Mouse (Mus musculus): ENCODE measurements around the gene Prl3a1. TPM values are rescaled to one million over a fixed set of nuclear protein-coding genes. Genes with fewer than 3 reads are reported as not detected.

The Prl3a1 gene
- total and polyA plus RNA-seq, 3 experiments: not detected

DNA sequence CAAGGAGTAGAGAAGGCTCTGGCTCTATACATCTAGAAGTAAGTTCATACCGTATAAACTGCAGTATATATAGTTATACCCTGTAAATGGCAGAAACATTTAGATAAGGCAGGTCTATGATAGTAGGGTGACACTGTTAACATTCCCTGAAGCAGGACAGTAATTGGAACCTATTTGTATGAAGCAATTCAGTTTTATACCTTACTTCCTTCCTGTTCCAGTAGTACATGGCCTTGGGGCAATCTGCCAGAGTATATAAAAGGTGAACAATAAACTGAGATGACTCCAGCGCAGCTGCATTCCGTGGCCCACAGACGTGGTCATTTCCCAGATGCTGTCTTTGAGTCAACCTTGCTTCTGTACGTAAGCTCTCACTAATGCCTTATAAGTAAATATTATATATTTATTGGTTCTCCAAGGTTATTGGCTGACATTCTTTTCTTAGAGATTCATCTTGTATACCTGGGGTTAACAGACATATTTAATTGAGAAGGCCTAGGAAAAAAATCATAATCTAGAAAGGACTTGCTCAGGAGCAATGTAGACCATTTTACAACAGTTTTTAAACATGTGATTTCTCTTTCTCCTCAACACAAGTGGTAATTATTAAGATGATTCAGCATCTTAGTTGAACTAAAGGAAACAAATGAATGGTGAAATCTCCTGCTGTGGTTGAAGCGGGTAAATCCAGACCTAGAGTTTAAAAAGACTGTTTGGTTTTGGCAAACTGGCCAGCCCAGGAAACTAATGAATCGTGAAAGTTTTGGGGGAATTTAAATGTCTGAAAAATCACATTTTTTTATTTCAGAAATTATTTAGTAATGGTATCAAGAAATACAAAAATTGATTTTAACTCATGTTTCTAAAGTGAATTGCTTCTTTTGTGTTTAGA lies 53.3 kb downstream of the Prl3a1 start, which contains the start of gene Prl6a1:
Gene Prl6a1 (plus strand): TSS at position 294 of the 892 bp plus-strand sequence.
- no peaks in the 10 kb centered on the region for H3K36me3 ChIP-seq (ENCODE audit: control insufficient read depth in 1 of 2, insufficient read depth in 2 of 2, low read length in 2 of 2)
- no peaks in the 10 kb centered on the region for H3K27me3 ChIP-seq (ENCODE audit: control insufficient read depth in 1 of 2, insufficient read depth in 2 of 2, low read length in 2 of 2)
- no peak for DNase-seq (ENCODE audit: low read depth, low spot score)
- no peak within 1 kb of the TSS for H3K9ac ChIP-seq (ENCODE audit: control insufficient read depth, low read depth, low read length, poor library complexity, severe bottlenecking)
- H3K4me3 ChIP-seq (ENCODE audit: control insufficient read depth in 1 of 2, insufficient read depth in 1 of 2, low read depth in 2 of 2, low read length in 2 of 2): no peak within 1 kb of the TSS
- no peaks in the 10 kb centered on the region for H3K9me3 ChIP-seq (replicated peaks; ENCODE audit: insufficient read depth, low read length)
- no peaks in the 10 kb centered on the region for H3K79me2 ChIP-seq (ENCODE audit: control insufficient read depth, insufficient read depth, low read length, poor library complexity)
- TF ChIP-seq EP300 (IDR thresholded peaks at IDR 0.05; ENCODE audit: low read depth in 1 of 2, low read length in 2 of 2): no peak
- no peak for TF ChIP-seq TBP (IDR thresholded peaks at IDR 0.05; ENCODE audit: low read depth, low read length)
- no peak for TF ChIP-seq RAD21 (IDR thresholded peaks at IDR 0.05; ENCODE audit: low read depth, low read length)
- no peak for TF ChIP-seq CTCF (IDR thresholded peaks at IDR 0.05 in 2 of 3, conservative IDR thresholded peaks at IDR 0.05 in 1 of 3; ENCODE audit: control insufficient read depth in 1 of 3, insufficient read depth in 1 of 3, low read depth in 2 of 3, low read length in 3 of 3, poor library complexity in 1 of 3, severe bottlenecking in 1 of 3)
- TF ChIP-seq TCF12 (IDR thresholded peaks at IDR 0.05; ENCODE audit: low read depth, low read length): no peak
- TF ChIP-seq MEF2A (IDR thresholded peaks at IDR 0.05; ENCODE audit: extremely low read depth, insufficient replicate concordance, low read depth, low read length, poor library complexity, severe bottlenecking): no peak
- no peak for TF ChIP-seq MAZ (IDR thresholded peaks at IDR 0.05; ENCODE audit: low read depth, low read length)
- TF ChIP-seq JUND (IDR thresholded peaks at IDR 0.05; ENCODE audit: low read depth, low read length): no peak
- TF ChIP-seq USF2 (IDR thresholded peaks at IDR 0.05; ENCODE audit: borderline replicate concordance in 1 of 2, insufficient read depth in 1 of 2, low read depth in 1 of 2, low read length in 2 of 2): no peak
- TF ChIP-seq TAL1 (IDR thresholded peaks at IDR 0.05; ENCODE audit: low read length): no peak
- TF ChIP-seq KAT2A (conservative IDR thresholded peaks at IDR 0.05; ENCODE audit: low read depth, low read length): no peak
- no peak for TF ChIP-seq MAFK (IDR thresholded peaks at IDR 0.05; ENCODE audit: borderline replicate concordance, low read depth, low read length)
- no peak for TF ChIP-seq ZNF384 (IDR thresholded peaks at IDR 0.05; ENCODE audit: low read depth, low read length)
- TF ChIP-seq HCFC1 (IDR thresholded peaks at IDR 0.05; ENCODE audit: low read depth, low read length): no peak
- no peak for TF ChIP-seq SMC3 (IDR thresholded peaks at IDR 0.05; ENCODE audit: low read depth, low read length)
- TF ChIP-seq ZMIZ1 (IDR thresholded peaks at IDR 0.05; ENCODE audit: low read depth, low read length): no peak
- no peak for TF ChIP-seq RCOR1 (IDR thresholded peaks at IDR 0.05; ENCODE audit: low read depth, low read length)
- TF ChIP-seq GATA1 (IDR thresholded peaks at IDR 0.05; ENCODE audit: low read depth, low read length): no peak
- no peak within 1 kb of the TSS for H3K27ac ChIP-seq (ENCODE audit: control insufficient read depth, low read depth, low read length)
- H3K4me1 ChIP-seq (ENCODE audit: control insufficient read depth in 1 of 2, insufficient read depth in 2 of 2, low read length in 2 of 2): no peaks in the 10 kb centered on the region

Other genes with a start within 250 kb of the Prl3a1 start
- gene Prl, start 201.9 kb upstream of the Prl3a1 start, total RNA-seq (2012; rRNA removed): not detected in 2 replicates
- not detected for gene Prl, start 201.9 kb upstream of the Prl3a1 start, polyA plus RNA-seq (2012; ENCODE audit: insufficient read depth in 1 of 2, insufficient read length in 2 of 2, low read depth in 1 of 2, low replicate concordance in 2 of 2, missing spikeins in 1 of 2)
- not detected in 2 replicates for gene Prl3d1, start 165.2 kb upstream of the Prl3a1 start, total RNA-seq (2012; rRNA removed)
- not detected for gene Prl3d1, start 165.2 kb upstream of the Prl3a1 start, polyA plus RNA-seq (2012; ENCODE audit: insufficient read depth in 1 of 2, insufficient read length in 2 of 2, low read depth in 1 of 2, low replicate concordance in 2 of 2, missing spikeins in 1 of 2)
- not detected in 2 replicates for gene Prl3d2, start 137.7 kb upstream of the Prl3a1 start, total RNA-seq (2012; rRNA removed)
- not detected for gene Prl3d2, start 137.7 kb upstream of the Prl3a1 start, polyA plus RNA-seq (2012; ENCODE audit: insufficient read depth in 1 of 2, insufficient read length in 2 of 2, low read depth in 1 of 2, low replicate concordance in 2 of 2, missing spikeins in 1 of 2)
- not detected in 2 replicates for gene Prl3d3, start 102.6 kb upstream of the Prl3a1 start, total RNA-seq (2012; rRNA removed)
- gene Prl3d3, start 102.6 kb upstream of the Prl3a1 start, polyA plus RNA-seq (2012; ENCODE audit: insufficient read depth in 1 of 2, insufficient read length in 2 of 2, low read depth in 1 of 2, low replicate concordance in 2 of 2, missing spikeins in 1 of 2): not detected
- gene Prl3c1, start 62.8 kb upstream of the Prl3a1 start, total RNA-seq (2012; rRNA removed): not detected in 2 replicates
- gene Prl3c1, start 62.8 kb upstream of the Prl3a1 start, polyA plus RNA-seq (2012; ENCODE audit: insufficient read depth in 1 of 2, insufficient read length in 2 of 2, low read depth in 1 of 2, low replicate concordance in 2 of 2, missing spikeins in 1 of 2): not detected
- not detected in 2 replicates for gene Prl3b1, start 17.6 kb upstream of the Prl3a1 start, total RNA-seq (2012; rRNA removed)
- not detected for gene Prl3b1, start 17.6 kb upstream of the Prl3a1 start, polyA plus RNA-seq (2012; ENCODE audit: insufficient read depth in 1 of 2, insufficient read length in 2 of 2, low read depth in 1 of 2, low replicate concordance in 2 of 2, missing spikeins in 1 of 2)
- gene Prl6a1, start 53.2 kb downstream of the Prl3a1 start, total RNA-seq (2012; rRNA removed): not detected in 2 replicates
- not detected for gene Prl6a1, start 53.2 kb downstream of the Prl3a1 start, polyA plus RNA-seq (2012; ENCODE audit: insufficient read depth in 1 of 2, insufficient read length in 2 of 2, low read depth in 1 of 2, low replicate concordance in 2 of 2, missing spikeins in 1 of 2)
- not detected in 2 replicates for gene Prl8a2, start 86.2 kb downstream of the Prl3a1 start, total RNA-seq (2012; rRNA removed)
- gene Prl8a2, start 86.2 kb downstream of the Prl3a1 start, polyA plus RNA-seq (2012; ENCODE audit: insufficient read depth in 1 of 2, insufficient read length in 2 of 2, low read depth in 1 of 2, low replicate concordance in 2 of 2, missing spikeins in 1 of 2): not detected
- not detected in 2 replicates for gene Prl2b1, start 131.4 kb downstream of the Prl3a1 start, total RNA-seq (2012; rRNA removed)
- not detected for gene Prl2b1, start 131.4 kb downstream of the Prl3a1 start, polyA plus RNA-seq (2012; ENCODE audit: insufficient read depth in 1 of 2, insufficient read length in 2 of 2, low read depth in 1 of 2, low replicate concordance in 2 of 2, missing spikeins in 1 of 2)
- gene Prl8a6, start 179.3 kb downstream of the Prl3a1 start, total RNA-seq (2012; rRNA removed): not detected in 2 replicates
- gene Prl8a6, start 179.3 kb downstream of the Prl3a1 start, polyA plus RNA-seq (2012; ENCODE audit: insufficient read depth in 1 of 2, insufficient read length in 2 of 2, low read depth in 1 of 2, low replicate concordance in 2 of 2, missing spikeins in 1 of 2): not detected